Mouse (Mus musculus) lung, postnatal 0 days (tissue): ENCODE results near the gene Apobr.

ENCODE experiments used
- CTCF ChIP-seq: IDR thresholded peaks from 2 replicates; pipeline ENCODE4 v1.5.1; 2016; ENCODE audit warnings: antibody characterized with exemption, mild to moderate bottlenecking
- EP300 ChIP-seq: IDR thresholded peaks from 2 replicates; pipeline ENCODE4 v1.6.1; 2016; ENCODE audit warnings: antibody characterized with exemption, mild to moderate bottlenecking, control low read depth

GRCm38 (mm10) chr7:126585717-126586116 is 975 bp downstream of the Apobr start, which contains the start of gene Cln3:
- TF ChIP-seq EP300 (no peak), CTCF (no peak)
